Mouse (Mus musculus) spleen, adult 2 months (tissue): ENCODE results near the gene Tom1l1. TPM values are rescaled to one million over a fixed set of nuclear protein-coding genes. Genes with fewer than 3 reads are reported as not detected.

ENCODE experiments used
- DNase-seq, 2 experiments: peaks; one replicate each; pipeline versions ENCODE4 v3.0.0 to v3.0.0-alpha.2; 2012 to 2021; ENCODE audit warnings: low spot score in 2 of 2, low read depth in 1 of 2
- H3K27ac ChIP-seq: fragments of 200-500 bp; 2 replicates; pipeline ENCODE4 v1.5.1; 2012; ENCODE audit warnings: low read length, inconsistent platforms; ENCODE audit not compliant: insufficient read depth
- H3K27me3 ChIP-seq: fragments of 200-500 bp; 2 replicates; pipeline ENCODE4 v1.6.1; 2012; ENCODE audit warnings: mild to moderate bottlenecking, moderate library complexity, low read length, inconsistent platforms; ENCODE audit not compliant: control insufficient read depth, insufficient read depth
- H3K36me3 ChIP-seq: fragments of 200-500 bp; 2 replicates; pipeline ENCODE4 v1.6.1; 2012; ENCODE audit warnings: mild to moderate bottlenecking, low read length, inconsistent platforms; ENCODE audit not compliant: control insufficient read depth, insufficient read depth
- H3K4me1 ChIP-seq: fragments of 200-500 bp; 2 replicates; pipeline ENCODE4 v1.6.1; 2011; ENCODE audit warnings: inconsistent platforms; ENCODE audit not compliant: control insufficient read depth, insufficient read depth, insufficient read length
- H3K4me3 ChIP-seq: fragments of 200-500 bp; 2 replicates; pipeline ENCODE4 v1.5.1; 2011; ENCODE audit warnings: mild to moderate bottlenecking, inconsistent platforms; ENCODE audit not compliant: insufficient read depth, insufficient read length; ENCODE audit errors: extremely low read depth
- CTCF ChIP-seq: fragments of 200-500 bp; IDR thresholded peaks from 2 replicates; pipeline ENCODE4 v1.5.1; 2011; ENCODE audit warnings: mild to moderate bottlenecking, inconsistent platforms; ENCODE audit not compliant: insufficient read depth, insufficient read length, insufficient replicate concordance; ENCODE audit errors: extremely low read depth
- POLR2A ChIP-seq: fragments of 200-500 bp; IDR thresholded peaks from 2 replicates; pipeline ENCODE4 v1.6.1; 2011; ENCODE audit warnings: low read depth, low read length, inconsistent platforms
- WGBS: fragments of 180-500 bp; shearing (Covaris S2); methylation state at CpG from one replicate; pipeline ENCODE4 v1.1.7; 2018; 5-methylcytosine and 5-hydroxymethylcytosine counted together
- polyA plus RNA-seq: library from polyadenylated mRNA; depleted of rRNA; stranded (reverse); fragments of >200 nt; gene quantifications from 2 replicates; pipeline ENCODE4 v1.2.3, GENCODE M21; 2012

The Tom1l1 gene
- polyA plus RNA-seq, 1 experiment: 1.8 TPM

DNA sequence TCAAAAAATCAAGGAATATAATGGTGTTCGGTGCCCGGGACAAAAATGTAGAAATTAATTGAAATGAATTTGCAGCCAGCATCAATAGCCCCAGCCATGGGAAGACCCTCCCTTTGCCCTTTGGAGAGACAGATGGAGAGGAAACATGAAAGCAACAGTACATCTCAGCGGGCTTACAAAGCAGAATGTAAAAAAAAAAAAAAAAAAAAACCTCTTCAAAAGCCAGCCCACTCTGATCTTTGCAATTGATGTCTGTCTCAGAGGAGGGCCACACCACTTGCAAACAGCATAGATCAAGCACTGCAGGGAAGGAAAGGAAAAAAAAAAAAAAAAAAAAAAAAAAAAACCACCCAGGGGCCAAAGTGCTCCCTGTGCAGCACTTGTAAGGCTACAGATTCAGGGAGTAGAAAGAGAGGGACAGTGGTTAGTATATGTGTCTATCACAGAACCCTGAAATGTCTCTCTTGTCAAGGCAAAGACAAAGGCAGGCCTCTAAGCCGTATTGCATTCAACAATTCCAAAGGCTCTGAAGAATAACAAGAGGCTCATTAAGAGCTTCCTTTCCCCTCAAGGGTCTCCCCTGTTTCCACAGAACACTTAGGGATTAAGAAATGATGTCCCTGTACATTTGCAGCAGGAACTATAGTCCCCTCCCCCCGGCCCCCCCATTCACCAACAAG is 24.4 kb downstream of the Tom1l1 start:
- WGBS: 63% methylated on average over 5 of the region's 5 CpGs
- DNase-seq: no peak
- no peaks in the 10 kb centered on the region for H3K27me3 ChIP-seq
- H3K27ac ChIP-seq: no peak overlapping the region
- H3K4me1 ChIP-seq: no peaks in the 10 kb centered on the region
- TF ChIP-seq CTCF: no peak
- TF ChIP-seq POLR2A: no peak
- no peaks in the 10 kb centered on the region for H3K36me3 ChIP-seq
- H3K4me3 ChIP-seq: no peak overlapping the region

DNA sequence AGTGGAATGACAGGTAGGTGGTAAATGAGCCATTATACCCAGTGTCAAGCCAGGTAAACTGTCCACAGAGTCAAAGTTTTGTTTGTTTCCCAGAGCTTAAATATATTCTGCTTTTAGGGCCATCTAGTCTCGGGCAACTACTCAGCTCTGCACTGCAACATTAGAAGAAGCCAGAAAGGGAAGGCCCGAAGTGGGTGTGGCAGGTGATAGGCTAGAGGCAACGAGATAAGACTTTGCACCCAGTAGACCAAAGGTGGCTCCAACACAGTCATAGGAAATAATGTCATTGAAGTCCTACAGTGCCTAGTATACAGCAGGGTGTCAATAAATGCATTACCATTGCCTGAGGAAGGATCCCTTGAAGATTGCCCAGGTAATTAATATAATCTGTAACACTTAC is 25.1 kb downstream of the Tom1l1 start:
- 78% methylated on average over 3 of the region's 3 CpGs for WGBS
- Histone ChIP-seq H3K4me3 (no peak overlapping the region), H3K36me3 (no peaks in the 10 kb centered on the region), H3K27ac (no peak overlapping the region), H3K4me1 (no peaks in the 10 kb centered on the region), H3K27me3 (no peaks in the 10 kb centered on the region)
- no peak for DNase-seq
- TF ChIP-seq CTCF (no peak), POLR2A (no peak)

DNA sequence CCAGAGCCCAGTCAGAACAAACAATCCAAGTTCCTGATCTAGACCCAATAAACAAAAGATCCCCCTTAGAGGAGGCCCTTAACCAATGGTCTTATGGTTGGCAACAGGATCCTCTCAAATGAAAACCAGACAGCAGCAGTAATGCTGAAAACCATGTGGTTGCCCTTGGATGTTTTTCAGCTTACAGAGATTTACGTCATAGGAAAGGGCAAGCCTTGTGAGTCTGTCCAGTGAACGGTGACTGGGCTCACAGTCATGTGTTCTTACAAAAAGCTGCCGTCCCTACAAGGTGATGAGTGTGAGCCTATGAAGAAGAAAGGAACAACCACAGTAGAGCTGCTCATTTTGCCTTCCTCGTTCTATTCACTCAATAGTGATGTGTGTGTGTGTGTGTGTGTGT is 27.5 kb downstream of the Tom1l1 start:
- Histone ChIP-seq H3K4me1 (no peaks in the 10 kb centered on the region), H3K27me3 (no peaks in the 10 kb centered on the region), H3K27ac (no peak overlapping the region), H3K36me3 (no peaks in the 10 kb centered on the region), H3K4me3 (no peak overlapping the region)
- no peak for DNase-seq
- WGBS: 91% methylated on average over 4 of the region's 4 CpGs
- TF ChIP-seq CTCF: no peak
- no peak for TF ChIP-seq POLR2A

DNA sequence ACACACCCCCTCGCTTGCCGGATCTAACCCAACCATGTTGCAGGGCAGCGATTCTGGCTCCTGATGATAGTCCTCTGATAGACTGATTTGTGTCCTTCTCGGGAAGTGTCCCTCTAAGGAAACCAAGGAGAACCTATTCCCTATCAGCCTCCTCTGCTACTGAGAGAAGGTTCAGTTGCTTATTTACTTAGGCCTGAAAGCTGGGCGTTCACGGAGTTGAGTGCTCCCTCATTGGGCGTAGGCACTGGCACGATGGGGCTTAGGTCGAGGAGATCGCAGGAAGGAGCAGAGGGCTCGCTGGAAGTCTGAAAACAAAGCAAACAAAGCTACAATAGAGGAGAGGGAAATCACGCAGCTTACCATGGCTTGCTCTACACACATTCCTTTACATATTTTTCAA is 30.6 kb downstream of the Tom1l1 start:
- no peaks in the 10 kb centered on the region for H3K4me1 ChIP-seq
- H3K4me3 ChIP-seq: no peak overlapping the region
- DNase-seq: no peak
- TF ChIP-seq POLR2A: no peak
- TF ChIP-seq CTCF: no peak
- 94% methylated on average over 12 of the region's 12 CpGs for WGBS
- H3K27me3 ChIP-seq: no peaks in the 10 kb centered on the region
- no peak overlapping the region for H3K27ac ChIP-seq
- H3K36me3 ChIP-seq: peaks cover 1% of the 10 kb centered on the region; the same call in 1 of the 2 replicates

DNA sequence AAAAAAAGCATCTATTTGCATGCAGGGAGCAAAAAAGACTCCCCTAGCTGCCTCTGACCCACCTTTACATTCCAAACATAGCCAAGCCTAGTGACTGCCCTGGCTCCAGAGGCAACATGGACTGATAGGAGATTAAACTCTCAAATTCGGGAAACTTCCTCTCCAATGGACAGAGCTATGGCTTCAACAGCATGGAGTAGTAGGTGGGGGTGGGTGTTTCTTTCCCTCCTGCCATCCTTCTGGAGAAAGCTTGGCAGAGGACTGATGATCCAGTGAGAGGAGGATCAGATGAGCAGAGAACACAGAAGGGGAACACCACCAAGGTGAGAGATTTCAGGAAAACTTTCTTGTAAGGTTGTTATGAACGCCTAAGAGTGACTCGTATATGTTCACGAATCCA is 35.6 kb downstream of the Tom1l1 start:
- no peak for TF ChIP-seq POLR2A
- TF ChIP-seq CTCF: no peak
- no peak for DNase-seq
- no peaks in the 10 kb centered on the region for H3K4me1 ChIP-seq
- no peaks in the 10 kb centered on the region for H3K27me3 ChIP-seq
- no peak overlapping the region for H3K4me3 ChIP-seq
- H3K36me3 ChIP-seq: peaks cover 8% of the 10 kb centered on the region
- 94% methylated on average over 4 of the region's 4 CpGs for WGBS
- H3K27ac ChIP-seq: no peak overlapping the region

DNA sequence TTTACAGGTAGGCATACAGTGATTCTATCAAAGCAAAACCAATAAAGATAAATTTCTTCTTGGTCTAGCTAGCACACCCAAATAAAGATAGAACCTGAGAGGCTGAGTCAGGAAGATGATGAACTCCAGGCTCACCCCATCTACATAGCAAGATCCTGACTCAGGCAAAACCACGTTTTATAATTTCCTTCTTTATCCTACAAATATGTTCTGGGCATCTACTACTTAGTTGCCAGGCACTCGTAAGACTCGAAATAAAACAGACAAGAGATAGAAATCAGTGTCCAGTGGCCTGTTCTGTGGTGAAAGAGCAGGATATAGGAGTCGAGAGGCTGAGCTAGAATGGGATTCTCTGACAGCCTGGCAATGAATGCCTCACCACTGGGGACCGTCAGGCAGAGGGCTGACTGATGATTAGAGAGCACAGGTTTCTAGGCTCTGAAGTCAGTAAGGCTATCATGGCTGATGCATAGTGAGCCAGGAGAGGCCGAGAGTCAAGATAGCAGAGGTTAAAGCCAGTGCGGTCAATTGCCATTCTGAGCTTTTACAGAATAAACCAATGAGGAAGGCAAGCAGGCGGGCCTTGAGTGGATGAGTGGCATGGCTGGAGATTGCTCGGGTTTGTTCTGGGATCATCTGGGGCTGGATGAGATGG is 37.8 kb downstream of the Tom1l1 start:
- H3K27ac ChIP-seq: no peak overlapping the region
- no peak for DNase-seq
- TF ChIP-seq CTCF: no peak
- TF ChIP-seq POLR2A: no peak
- H3K36me3 ChIP-seq: peaks cover 15% of the 10 kb centered on the region
- whole genome bisulfite sequencing: 92% methylated on average over 9 of the region's 9 CpGs
- H3K4me3 ChIP-seq: no peak overlapping the region
- H3K27me3 ChIP-seq: no peaks in the 10 kb centered on the region
- H3K4me1 ChIP-seq: no peaks in the 10 kb centered on the region

DNA sequence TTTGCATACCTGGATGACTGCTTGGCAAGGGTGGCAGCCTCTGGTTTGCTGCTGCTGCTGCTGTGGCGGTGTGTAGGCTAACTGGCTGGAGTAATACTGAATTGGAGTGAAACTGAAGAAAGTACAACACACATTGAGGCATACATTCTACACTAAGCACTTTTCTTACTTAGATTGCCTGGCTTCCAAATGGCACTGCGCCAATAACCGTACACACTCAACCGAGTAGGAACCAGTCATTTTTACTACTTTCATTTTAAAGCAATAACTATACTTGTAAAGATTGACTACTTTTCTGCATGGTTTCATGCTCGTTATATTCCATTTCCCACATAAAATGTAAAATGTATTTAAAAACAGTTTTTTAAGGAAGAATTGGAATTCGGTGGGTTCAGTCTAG is 38.4 kb downstream of the Tom1l1 start:
- no peak for TF ChIP-seq POLR2A
- TF ChIP-seq CTCF: no peak
- Histone ChIP-seq H3K27ac (no peak overlapping the region), H3K36me3 (peaks cover 18% of the 10 kb centered on the region), H3K4me1 (no peaks in the 10 kb centered on the region), H3K4me3 (no peak overlapping the region), H3K27me3 (no peaks in the 10 kb centered on the region)
- DNase-seq: no peak
- 77% methylated on average over 6 of the region's 6 CpGs for WGBS
